Mouse (Mus musculus) kidney, postnatal 0 days (tissue): ENCODE results near the gene Diaph3. TPM values are rescaled to one million over a fixed set of nuclear protein-coding genes. Genes with fewer than 3 reads are reported as not detected.

Source experiments
- ATAC-seq: fragments of 200-750 bp; cut with Nextera tagmentation; replicated peaks from 2 replicates; pipeline ENCODE4 v1.8.0; 2017; ENCODE audit warnings: low read depth, moderate number of reproducible peaks, moderate TSS enrichment, moderate library complexity; ENCODE audit not compliant: low FRiP score
- DNase-seq: peaks from one replicate; pipeline ENCODE4 v3.0.0-alpha.2; 2016; ENCODE audit warnings: low spot score
- H3K27ac ChIP-seq: fragments of 300-500 bp; sonication (generic); 2 replicates; pipeline ENCODE4 v1.5.1; 2014; ENCODE audit warnings: mild to moderate bottlenecking
- H3K27me3 ChIP-seq: fragments of 300-500 bp; sonication (generic); 2 replicates; pipeline ENCODE4 v1.6.1; 2014; ENCODE audit warnings: low read length, mixed read lengths; ENCODE audit not compliant: insufficient read depth
- H3K36me3 ChIP-seq: fragments of 300-500 bp; sonication (generic); 2 replicates; pipeline ENCODE4 v1.6.1; 2014; ENCODE audit warnings: low read length, mixed read lengths; ENCODE audit not compliant: insufficient read depth
- H3K4me1 ChIP-seq: fragments of 300-500 bp; sonication (generic); replicated peaks from 2 replicates; pipeline ENCODE4 v1.6.1; 2014; ENCODE audit warnings: antibody characterized with exemption, low read length, mixed read lengths; ENCODE audit not compliant: insufficient read depth
- H3K4me2 ChIP-seq: fragments of 300-500 bp; sonication (generic); 2 replicates; pipeline ENCODE4 v1.6.1; 2014; ENCODE audit warnings: mild to moderate bottlenecking, low read length, moderate library complexity, mixed read lengths
- H3K4me3 ChIP-seq: fragments of 300-500 bp; sonication (generic); replicated peaks from 2 replicates; pipeline ENCODE4 v1.5.1; 2014; ENCODE audit warnings: low read depth, low read length
- H3K9ac ChIP-seq: fragments of 300-500 bp; sonication (generic); 2 replicates; pipeline ENCODE4 v1.6.1; 2014; ENCODE audit warnings: low read depth, low read length
- H3K9me3 ChIP-seq: fragments of 300-500 bp; sonication (generic); replicated peaks from 2 replicates; pipeline ENCODE4 v1.6.1; 2016; ENCODE audit warnings: low read length, inconsistent platforms, mixed read lengths
- CTCF ChIP-seq: IDR thresholded peaks from 2 replicates; pipeline ENCODE4 v1.5.1; 2016; ENCODE audit warnings: antibody characterized with exemption, low read depth, mild to moderate bottlenecking, moderate library complexity
- WGBS: fragments of 180-500 bp; shearing (Covaris S2); extraction: QIAGEN DNeasy Blood & Tissue Kit; methylation state at CpG from one replicate; pipeline ENCODE4 v1.1.7; 2014; 5-methylcytosine and 5-hydroxymethylcytosine counted together
- polyA plus RNA-seq: library from polyadenylated mRNA; unstranded; fragments of >200 nt; fragmentation: Nextera tagmentation; extraction: Ambion mirVana; gene quantifications from 2 replicates; pipeline ENCODE4 v1.2.1, GENCODE M21; 2015

The Diaph3 gene
- polyA plus RNA-seq, 1 experiment from 2014 or later = 2.9 TPM

- ATAC-seq (no peak), DNase-seq (no peak)
- no peaks in the 10 kb centered on the region for H3K36me3 ChIP-seq
- H3K4me1 ChIP-seq = no peaks in the 10 kb centered on the region
- no peaks in the 10 kb centered on the region for H3K9me3 ChIP-seq
- WGBS = 91% methylated on average over 2 of the region's 2 CpGs
- H3K9ac ChIP-seq = no peak overlapping the region
- no peaks in the 10 kb centered on the region for H3K27me3 ChIP-seq
- TF ChIP-seq CTCF = no peak
- no peak overlapping the region for H3K27ac ChIP-seq
- H3K4me3 ChIP-seq = no peak overlapping the region
- H3K4me2 ChIP-seq = no peak overlapping the region
Measured at GRCm38 (mm10) chr14:86937953-86938352, 203.1 kb downstream of the Diaph3 start.

GRCm38 (mm10) chr14:86936424-86936823 is 204.6 kb downstream of the Diaph3 start:
- WGBS = 66% methylated on average over 3 of the region's 3 CpGs
- TF ChIP-seq CTCF = no peak

GRCm38 (mm10) chr14:86930763-86931162 is 210.3 kb downstream of the Diaph3 start:
- peak; percentile 2 for DNase-seq
- no peak for TF ChIP-seq CTCF
- Histone ChIP-seq H3K27ac (no peak overlapping the region), H3K4me2 (no peak overlapping the region), H3K9ac (no peak overlapping the region), H3K27me3 (no peaks in the 10 kb centered on the region), H3K4me1 (no peaks in the 10 kb centered on the region), H3K36me3 (no peaks in the 10 kb centered on the region), H3K9me3 (no peaks in the 10 kb centered on the region), H3K4me3 (no peak overlapping the region)
- 66% methylated on average over 4 of the region's 4 CpGs for WGBS
- no peak for ATAC-seq

More at GRCm38 (mm10) chr14:86936424-86936823, 204.6 kb downstream of the Diaph3 start:
- H3K9me3 ChIP-seq = no peaks in the 10 kb centered on the region
- H3K4me3 ChIP-seq = no peak overlapping the region
- H3K4me2 ChIP-seq = no peak overlapping the region
- no peaks in the 10 kb centered on the region for H3K27me3 ChIP-seq
- no peak overlapping the region for H3K27ac ChIP-seq
- ATAC-seq (no peak), DNase-seq (no peak)
- H3K36me3 ChIP-seq = no peaks in the 10 kb centered on the region
- no peaks in the 10 kb centered on the region for H3K4me1 ChIP-seq
- no peak overlapping the region for H3K9ac ChIP-seq

GRCm38 (mm10) chr14:86926827-86927226 is 214.2 kb downstream of the Diaph3 start:
- no peak for TF ChIP-seq CTCF
- no peak for ATAC-seq
- no peak overlapping the region for H3K4me3 ChIP-seq
- H3K4me1 ChIP-seq = no peaks in the 10 kb centered on the region
- DNase-seq = no peak
- no peaks in the 10 kb centered on the region for H3K27me3 ChIP-seq
- no peaks in the 10 kb centered on the region for H3K9me3 ChIP-seq
- no peak overlapping the region for H3K27ac ChIP-seq
- H3K9ac ChIP-seq = no peak overlapping the region
- no peak overlapping the region for H3K4me2 ChIP-seq
- H3K36me3 ChIP-seq = no peaks in the 10 kb centered on the region
- 89% methylated on average over 7 of the region's 7 CpGs for WGBS

- Histone ChIP-seq H3K9ac (no peak overlapping the region), H3K4me1 (no peaks in the 10 kb centered on the region), H3K4me2 (no peak overlapping the region), H3K9me3 (no peaks in the 10 kb centered on the region), H3K4me3 (no peak overlapping the region), H3K27me3 (no peaks in the 10 kb centered on the region), H3K27ac (no peak overlapping the region), H3K36me3 (no peaks in the 10 kb centered on the region)
- peak; percentile 44 for TF ChIP-seq CTCF
- no peak for ATAC-seq
- DNase-seq = peak; percentile 5
Measured at GRCm38 (mm10) chr14:86898898-86899297, 242.1 kb downstream of the Diaph3 start.

- Histone ChIP-seq H3K36me3 (no peaks in the 10 kb centered on the region), H3K9me3 (no peaks in the 10 kb centered on the region), H3K27me3 (no peaks in the 10 kb centered on the region), H3K27ac (no peak overlapping the region), H3K4me2 (no peak overlapping the region), H3K9ac (no peak overlapping the region), H3K4me3 (no peak overlapping the region), H3K4me1 (no peaks in the 10 kb centered on the region)
- no peak for DNase-seq
- TF ChIP-seq CTCF = no peak
- ATAC-seq = no peak
- WGBS = 82% methylated on average over 3 of the region's 3 CpGs
Measured at GRCm38 (mm10) chr14:86889070-86889804, 251.8 kb downstream of the Diaph3 start.
